Mouse (Mus musculus) C3H10T1/2 (cell line): ENCODE measurements around the gene Gm11985. TPM values are rescaled to one million over a fixed set of nuclear protein-coding genes. Genes with fewer than 3 reads are reported as not detected.

ENCODE experiments used
- polyA plus RNA-seq, 2 experiments: library from polyadenylated mRNA; unstranded; fragments of >200 nt; fragmentation: generic; extraction: Trizol; gene quantifications; one replicate each; pipeline ENCODE4 v1.2.1; 2012; ENCODE audit warnings: missing spikeins in 2 of 2

Gm11985 gene
- polyA plus RNA-seq: not detected

GRCm38 (mm10) chr11:7188469-7188868, at the start of gene Gm11985:
TSS of gene Gm11985 (minus strand) at chr11:7188569.

GRCm38 (mm10) chr11:7213501-7214341, 25.4 kb upstream of the Gm11985 start, which contains the start of gene Igfbp3:
TSS of gene Igfbp3 (minus strand) at chr11:7213923.

GRCm38 (mm10) chr11:7197491-7197941, 9.1 kb upstream of the Gm11985 start, which contains the start of gene Igfbp1:
TSS of gene Igfbp1 (plus strand) at chr11:7197782.

Other genes with a start within 250 kb of the Gm11985 start
- gene Adcy1, start 125.1 kb downstream of the Gm11985 start, polyA plus RNA-seq: under 1 TPM; 0.01 TPM
- gene Igfbp1, start 9.2 kb upstream of the Gm11985 start, polyA plus RNA-seq: not detected
- 10 to 100 TPM in 1 of 2 experiments, 1 to 10 TPM in 1; 1.1 to 29.7 TPM for gene Igfbp3, start 25.4 kb upstream of the Gm11985 start, polyA plus RNA-seq